Mouse (Mus musculus) embryonic fibroblast, embryonic 13.5 days (primary cell): ENCODE measurements at regions not wholly inside any gene's neighbourhood (a gene's known extent, or its start where the extent isn't known, plus 50 kb on each side); places are given as distances from the start of the nearest gene placed in this dataset.

ENCODE experiments used
- H3K27ac ChIP-seq: 2 replicates; pipeline ENCODE4 v1.5.1; 2012; ENCODE audit warnings: low read length, control low read depth, inconsistent platforms; ENCODE audit not compliant: insufficient read depth
- H3K4me1 ChIP-seq: 2 replicates; pipeline ENCODE4 v1.6.1; 2011; ENCODE audit warnings: low read length; ENCODE audit not compliant: control insufficient read depth, insufficient read depth
- H3K4me3 ChIP-seq: 2 replicates; pipeline ENCODE4 v1.5.1; 2011; ENCODE audit warnings: mild to moderate bottlenecking, control low read depth, low read length; ENCODE audit not compliant: insufficient read depth
- CTCF ChIP-seq: IDR thresholded peaks from 2 replicates; pipeline ENCODE4 v1.5.1; 2011; ENCODE audit warnings: mild to moderate bottlenecking, control low read depth, low read length, moderate library complexity, borderline replicate concordance; ENCODE audit not compliant: insufficient read depth
- POLR2A ChIP-seq: IDR thresholded peaks from 2 replicates; pipeline ENCODE4 v1.6.1; 2011; ENCODE audit warnings: low read depth, mild to moderate bottlenecking, control low read depth, low read length, moderate library complexity

- Histone ChIP-seq H3K4me1 (no peaks in the 10 kb centered on the region), H3K27ac (no peak overlapping the region), H3K4me3 (no peak overlapping the region)
- no peak for TF ChIP-seq POLR2A
- TF ChIP-seq CTCF = no peak
These were observed 100.1 kb downstream of the Mycn start for GRCm38 (mm10) chr12:12841385-12842238.

- no peak overlapping the region for H3K4me3 ChIP-seq
These were observed 100.9 kb downstream of the Mycn start for GRCm38 (mm10) chr12:12840661-12841384.

GRCm38 (mm10) chr12:12837775-12838174 lies 103.9 kb downstream of the Mycn start:
- Histone ChIP-seq H3K4me3 (no peak overlapping the region), H3K27ac (no peak overlapping the region), H3K4me1 (no peaks in the 10 kb centered on the region)
- TF ChIP-seq CTCF (no peak), POLR2A (no peak)

More at GRCm38 (mm10) chr12:12840661-12841384, 100.9 kb downstream of the Mycn start:
- no peak overlapping the region for H3K27ac ChIP-seq
- TF ChIP-seq CTCF (no peak), POLR2A (no peak)
- no peaks in the 10 kb centered on the region for H3K4me1 ChIP-seq

GRCm38 (mm10) chr12:12827821-12828641 lies 113.7 kb downstream of the Mycn start:
- Histone ChIP-seq H3K27ac (no peak overlapping the region), H3K4me1 (no peaks in the 10 kb centered on the region), H3K4me3 (no peak overlapping the region)
- TF ChIP-seq CTCF (no peak), POLR2A (no peak)

- H3K4me3 ChIP-seq = no peak overlapping the region
- no peak overlapping the region for H3K27ac ChIP-seq
- H3K4me1 ChIP-seq = no peaks in the 10 kb centered on the region
- TF ChIP-seq POLR2A (no peak), CTCF (no peak)
These were observed 114.3 kb downstream of the Mycn start for GRCm38 (mm10) chr12:12827379-12827778.

GRCm38 (mm10) chr12:12826431-12826830 lies 115.3 kb downstream of the Mycn start:
- no peak for TF ChIP-seq CTCF
- TF ChIP-seq POLR2A = no peak
- Histone ChIP-seq H3K4me1 (no peaks in the 10 kb centered on the region), H3K27ac (no peak overlapping the region), H3K4me3 (no peak overlapping the region)

GRCm38 (mm10) chr12:12825842-12826241 lies 115.9 kb downstream of the Mycn start:
- TF ChIP-seq CTCF = no peak
- TF ChIP-seq POLR2A = no peak
- Histone ChIP-seq H3K4me1 (no peaks in the 10 kb centered on the region), H3K4me3 (no peak overlapping the region), H3K27ac (no peak overlapping the region)

- Histone ChIP-seq H3K4me3 (no peak overlapping the region), H3K27ac (no peak overlapping the region), H3K4me1 (no peaks in the 10 kb centered on the region)
- TF ChIP-seq CTCF (no peak), POLR2A (no peak)
These were observed 120.2 kb downstream of the Mycn start for GRCm38 (mm10) chr12:12821473-12821872.

GRCm38 (mm10) chr12:12820668-12821351 lies 120.9 kb downstream of the Mycn start:
- no peak overlapping the region for H3K4me3 ChIP-seq
- H3K27ac ChIP-seq = no peak overlapping the region

More at GRCm38 (mm10) chr12:12820668-12821351, 120.9 kb downstream of the Mycn start:
- TF ChIP-seq CTCF (no peak), POLR2A (no peak)
- H3K4me1 ChIP-seq = no peaks in the 10 kb centered on the region
